Mouse (Mus musculus): ENCODE measurements at regions not wholly inside any gene's neighbourhood (a gene's known extent, or its start where the extent isn't known, plus 50 kb on each side); places are given as distances from the start of the nearest gene placed in this dataset.

GRCm38 (mm10) chr17:9904525-9904991 is 235.0 kb upstream of the Pabpc6 start:
- TF ChIP-seq POLR2A (IDR thresholded peaks at IDR 0.05; ENCODE audit: borderline replicate concordance, extremely low read depth, low read depth, low read length) (no peak), CTCF (IDR thresholded peaks at IDR 0.05; ENCODE audit: insufficient read depth, low read length) (no peak)

Measured in lung, adult 2 months (tissue).